Mouse (Mus musculus): ENCODE data around the gene Gne. TPM values are rescaled to one million over a fixed set of nuclear protein-coding genes. Genes with fewer than 3 reads are reported as not detected.
"Not testable (repeated sequence)": the region's sequence is repeated elsewhere in the genome, so short reads cannot be mapped to it uniquely, and the experiment has no call there.

The Gne gene
- polyA plus RNA-seq, 1 experiment = 23.3 TPM

DNA sequence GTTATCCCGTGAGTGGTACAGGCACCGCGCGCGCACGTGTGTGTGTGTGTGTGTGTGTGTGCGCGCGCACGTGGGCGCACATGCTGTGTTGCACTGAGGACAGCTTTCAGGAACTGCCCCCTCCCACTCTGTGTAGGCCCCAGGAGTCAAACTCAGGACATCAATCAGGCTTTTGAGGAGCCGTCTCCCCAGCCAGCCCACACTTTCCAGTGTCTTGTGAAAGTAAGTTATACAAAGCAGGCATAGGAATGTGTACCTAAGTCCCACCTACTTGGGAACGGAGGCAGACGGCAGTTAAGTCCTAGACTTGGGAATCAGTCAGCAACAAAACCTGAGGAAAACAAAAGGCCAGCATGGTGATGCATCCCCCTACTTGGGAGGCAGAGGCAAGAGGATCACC is 21.2 kb downstream of the Gne start:
- DNase-seq = no peak
- 91% methylated on average over 14 of the region's 14 CpGs for WGBS
- Histone ChIP-seq H3K4me3 (replicated peaks; ENCODE audit: insufficient read depth, low read depth, low read length) (no peak overlapping the region), H3K4me1 (ENCODE audit: control insufficient read depth, insufficient read depth, low read length) (no peaks in the 10 kb centered on the region; the same call in 1 of the 2 replicates), H3K27ac (ENCODE audit: insufficient read depth, low read length) (no peak overlapping the region), H3K27me3 (ENCODE audit: control insufficient read depth, insufficient read depth, low read length) (no peaks in the 10 kb centered on the region)
- TF ChIP-seq CTCF (IDR thresholded peaks at IDR 0.05; ENCODE audit: borderline replicate concordance, insufficient read depth, low read depth, low read length) (no peak), POLR2A (IDR thresholded peaks at IDR 0.05; ENCODE audit: borderline replicate concordance, insufficient read depth, low read length) (no peak)

DNA sequence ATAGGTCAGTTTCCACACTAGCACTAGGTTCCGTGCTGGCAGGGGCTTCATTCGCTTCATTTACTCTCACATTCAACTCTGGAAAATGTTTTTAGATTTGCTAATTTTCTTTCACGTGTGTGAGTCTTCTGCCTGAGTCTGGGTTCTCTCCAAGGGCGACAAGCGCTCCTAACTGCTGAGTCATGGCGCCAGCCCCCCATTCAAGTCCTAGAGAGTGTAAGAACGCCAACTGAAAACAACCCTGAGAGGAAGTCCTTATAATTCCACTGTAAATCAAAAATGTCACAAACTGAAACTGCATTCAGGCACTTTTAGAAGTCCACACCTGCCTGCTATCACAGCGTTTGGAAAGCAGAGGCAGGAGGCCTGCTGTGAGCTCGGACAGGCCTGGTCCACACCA is 21.9 kb downstream of the Gne start:
- WGBS = 65% methylated on average over 9 of the region's 9 CpGs
- Histone ChIP-seq H3K27me3 (ENCODE audit: control insufficient read depth, insufficient read depth, low read length) (no peaks in the 10 kb centered on the region), H3K4me1 (ENCODE audit: control insufficient read depth, insufficient read depth, low read length) (no peaks in the 10 kb centered on the region), H3K4me3 (replicated peaks; ENCODE audit: insufficient read depth, low read depth, low read length) (no peak overlapping the region), H3K27ac (ENCODE audit: insufficient read depth, low read length) (no peak overlapping the region)
- no peak for DNase-seq
- TF ChIP-seq POLR2A (IDR thresholded peaks at IDR 0.05; ENCODE audit: borderline replicate concordance, insufficient read depth, low read length) = no peak
- TF ChIP-seq CTCF (IDR thresholded peaks at IDR 0.05; ENCODE audit: borderline replicate concordance, insufficient read depth, low read depth, low read length) = no peak

- no peaks in the 10 kb centered on the region for H3K27me3 ChIP-seq (ENCODE audit: control insufficient read depth, insufficient read depth, low read length)
- 80% methylated on average over 13 of the region's 13 CpGs for WGBS
Measured at GRCm38 (mm10) chr4:44059674-44060073, 24.3 kb downstream of the Gne start.

GRCm38 (mm10) chr4:44049812-44050211 is 34.2 kb downstream of the Gne start:
- WGBS = 90% methylated on average over 5 of the region's 5 CpGs
- Histone ChIP-seq H3K4me3 (replicated peaks; ENCODE audit: insufficient read depth, low read depth, low read length) (no peak overlapping the region), H3K4me1 (ENCODE audit: control insufficient read depth, insufficient read depth, low read length) (no peaks in the 10 kb centered on the region), H3K27ac (ENCODE audit: insufficient read depth, low read length) (no peak overlapping the region), H3K27me3 (ENCODE audit: control insufficient read depth, insufficient read depth, low read length) (no peaks in the 10 kb centered on the region)
- TF ChIP-seq POLR2A (IDR thresholded peaks at IDR 0.05; ENCODE audit: borderline replicate concordance, insufficient read depth, low read length) (no peak), CTCF (IDR thresholded peaks at IDR 0.05; ENCODE audit: borderline replicate concordance, insufficient read depth, low read depth, low read length) (no peak)
- no peak for DNase-seq

More at GRCm38 (mm10) chr4:44059674-44060073, 24.3 kb downstream of the Gne start:
- Histone ChIP-seq H3K27ac (ENCODE audit: insufficient read depth, low read length) (no peak overlapping the region), H3K4me1 (ENCODE audit: control insufficient read depth, insufficient read depth, low read length) (no peaks in the 10 kb centered on the region), H3K4me3 (replicated peaks; ENCODE audit: insufficient read depth, low read depth, low read length) (no peak overlapping the region)
- DNase-seq = no peak
- TF ChIP-seq POLR2A (IDR thresholded peaks at IDR 0.05; ENCODE audit: borderline replicate concordance, insufficient read depth, low read length) (no peak), CTCF (IDR thresholded peaks at IDR 0.05; ENCODE audit: borderline replicate concordance, insufficient read depth, low read depth, low read length) (no peak)

DNA sequence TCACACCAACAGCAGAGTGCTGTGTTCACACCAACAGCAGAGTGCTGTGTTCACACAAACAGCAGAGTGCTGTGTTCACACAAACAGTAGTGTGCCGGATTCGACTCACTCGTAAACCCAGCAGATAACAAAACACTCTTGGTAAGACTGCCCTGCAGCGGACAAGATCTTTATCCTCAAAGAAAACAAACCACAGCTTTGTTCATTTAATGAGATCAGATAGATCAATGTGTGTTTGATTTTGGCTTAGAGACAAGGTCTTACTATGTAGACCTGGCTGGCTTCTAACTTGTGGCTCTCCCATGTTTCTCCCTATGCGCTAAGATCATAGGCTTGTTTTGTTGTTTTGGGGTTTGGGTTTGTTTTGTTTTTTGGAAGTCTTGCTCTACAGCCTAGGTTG is 37.9 kb downstream of the Gne start:
- no peak for DNase-seq
- Histone ChIP-seq H3K4me3 (replicated peaks; ENCODE audit: insufficient read depth, low read depth, low read length) (no peak overlapping the region), H3K27ac (ENCODE audit: insufficient read depth, low read length) (no peak overlapping the region), H3K4me1 (ENCODE audit: control insufficient read depth, insufficient read depth, low read length) (no peaks in the 10 kb centered on the region), H3K27me3 (ENCODE audit: control insufficient read depth, insufficient read depth, low read length) (no peaks in the 10 kb centered on the region)
- 94% methylated on average over 5 of the region's 5 CpGs for WGBS
- TF ChIP-seq POLR2A (IDR thresholded peaks at IDR 0.05; ENCODE audit: borderline replicate concordance, insufficient read depth, low read length) (no peak), CTCF (IDR thresholded peaks at IDR 0.05; ENCODE audit: borderline replicate concordance, insufficient read depth, low read depth, low read length) (no peak)

DNA sequence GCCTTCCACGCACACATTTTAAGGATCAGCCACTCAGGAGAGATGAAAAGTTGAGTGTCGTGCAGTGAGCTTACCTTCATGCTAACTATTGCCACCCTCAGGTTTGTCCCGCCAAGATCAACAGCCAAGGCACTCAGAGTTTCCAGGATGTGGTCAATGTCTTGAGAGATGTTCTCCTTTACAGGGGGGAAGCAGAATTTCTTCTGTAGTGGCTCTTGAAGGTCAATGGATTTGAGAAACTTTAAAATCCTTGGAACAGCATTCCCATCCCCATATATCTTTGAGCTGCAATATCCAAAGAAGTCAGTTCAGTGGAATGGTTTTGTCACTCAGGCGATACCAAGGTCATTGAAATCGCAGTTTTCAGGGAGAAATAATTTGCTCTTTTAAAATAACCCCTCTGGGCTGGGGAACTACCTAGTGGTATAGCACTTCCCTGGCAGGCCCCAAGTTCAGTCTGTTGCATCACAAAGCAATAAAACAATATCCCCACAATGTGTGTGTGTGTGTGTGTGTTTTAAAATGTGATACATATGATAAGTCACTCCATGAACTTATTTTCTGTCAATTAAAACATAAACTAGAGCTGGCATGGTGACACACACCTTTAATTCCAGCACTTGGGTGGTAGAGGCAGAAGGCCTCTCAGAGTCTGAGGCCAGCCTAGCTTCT is 39.2 kb downstream of the Gne start:
- H3K27me3 ChIP-seq (ENCODE audit: control insufficient read depth, insufficient read depth, low read length) = no peaks in the 10 kb centered on the region
- DNase-seq = no peak
- WGBS = 95% methylated on average over 5 of the region's 5 CpGs
- H3K27ac ChIP-seq (ENCODE audit: insufficient read depth, low read length) = no peak overlapping the region
- TF ChIP-seq POLR2A (IDR thresholded peaks at IDR 0.05; ENCODE audit: borderline replicate concordance, insufficient read depth, low read length) = no peak
- H3K4me1 ChIP-seq (ENCODE audit: control insufficient read depth, insufficient read depth, low read length) = no peaks in the 10 kb centered on the region
- H3K4me3 ChIP-seq (replicated peaks; ENCODE audit: insufficient read depth, low read depth, low read length) = no peak overlapping the region

- H3K4me1 ChIP-seq (ENCODE audit: control insufficient read depth, insufficient read depth, low read length); H3K27me3 ChIP-seq (ENCODE audit: control insufficient read depth, insufficient read depth, low read length); H3K27ac ChIP-seq (ENCODE audit: insufficient read depth, low read length); DNase-seq; H3K4me3 ChIP-seq (replicated peaks; ENCODE audit: insufficient read depth, low read depth, low read length): not testable (repeated sequence)
- 96% methylated on average over 4 of the region's 4 CpGs for WGBS
Measured at GRCm38 (mm10) chr4:44043182-44043581, 40.8 kb downstream of the Gne start.

DNA sequence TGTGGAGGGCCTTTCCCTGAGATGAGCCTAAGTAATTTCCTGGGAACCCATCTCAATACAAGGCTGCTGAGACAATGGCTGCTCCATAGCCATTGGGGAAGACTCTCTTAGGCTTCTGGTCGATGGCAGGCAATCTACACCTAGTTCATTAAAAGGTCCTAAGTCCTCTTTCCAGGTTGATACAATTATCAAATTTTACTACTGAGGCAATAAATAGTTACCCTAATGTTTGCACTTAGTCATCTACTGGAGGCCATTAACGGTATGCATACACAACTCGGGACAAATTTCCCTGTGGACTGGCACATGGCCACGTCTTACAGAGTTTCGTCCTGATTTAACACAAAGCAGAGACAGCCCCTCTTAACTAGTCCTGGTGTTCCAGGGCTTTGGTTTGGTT is 41.5 kb downstream of the Gne start:
- no peaks in the 10 kb centered on the region for H3K27me3 ChIP-seq (ENCODE audit: control insufficient read depth, insufficient read depth, low read length)
- no peak overlapping the region for H3K27ac ChIP-seq (ENCODE audit: insufficient read depth, low read length)
- DNase-seq = no peak
- no peaks in the 10 kb centered on the region for H3K4me1 ChIP-seq (ENCODE audit: control insufficient read depth, insufficient read depth, low read length)
- WGBS = 79% methylated on average over 5 of the region's 5 CpGs
- no peak overlapping the region for H3K4me3 ChIP-seq (replicated peaks; ENCODE audit: insufficient read depth, low read depth, low read length)
- TF ChIP-seq POLR2A (IDR thresholded peaks at IDR 0.05; ENCODE audit: borderline replicate concordance, insufficient read depth, low read length) (no peak), CTCF (IDR thresholded peaks at IDR 0.05; ENCODE audit: borderline replicate concordance, insufficient read depth, low read depth, low read length) (no peak)
